Mouse (Mus musculus) brain, embryonic 14.5 days (tissue): ENCODE measurements around the gene Heyl.

Experiments
- CTCF ChIP-seq: fragments of 200-500 bp; IDR thresholded peaks from 2 replicates; pipeline ENCODE4 v1.5.1; 2012; ENCODE audit warnings: inconsistent platforms, mild to moderate bottlenecking, moderate library complexity, borderline replicate concordance; ENCODE audit not compliant: insufficient read depth, insufficient read length; ENCODE audit errors: extremely low read depth
- POLR2A ChIP-seq: fragments of 200-500 bp; IDR thresholded peaks from 2 replicates; pipeline ENCODE4 v1.6.1; 2012; ENCODE audit warnings: mild to moderate bottlenecking, inconsistent platforms, borderline replicate concordance; ENCODE audit not compliant: poor library complexity, insufficient read depth, insufficient read length, severe bottlenecking; ENCODE audit errors: extremely low read depth

GRCm38 (mm10) chr4:123286790-123287189, 53.4 kb downstream of the Heyl start:
- TF ChIP-seq POLR2A = no peak
- TF ChIP-seq CTCF = no peak
